Comparison of ENCODE assay signal across 35 mouse cellular contexts in genomic region chr11:96369140-96369539, GRCm38 (mm10). TPM values are rescaled to one million over a fixed set of nuclear protein-coding genes. Genes with fewer than 3 reads are reported as not detected.
"Had no signal": no experiment of that assay in that cellular context is flagged by ENCODE, and none has a peak within 500 bp of the region (broad histone marks: within the 10 kb centered on the region; RNA-seq: fewer than 3 reads in every experiment).

No protein-coding gene starts in this region.

- ATAC-seq: hindbrain, embryonic 16.5 days; inflammation-experienced regulatory T-cells, adult 6 months; intestine, postnatal 0 days had no signal

- H3K4me1 ChIP-seq: limb, embryonic 12.5 days; liver, embryonic 13.5 days; liver, embryonic 15.5 days had no signal

- H3K36me3 ChIP-seq: heart, embryonic 10.5 days; heart, embryonic 12.5 days; hindbrain, embryonic 10.5 days; hindbrain, embryonic 12.5 days; limb, embryonic 10.5 days; limb, embryonic 12.5 days; liver, embryonic 13.5 days; liver, embryonic 15.5 days had no signal

- H3K9ac ChIP-seq: heart, embryonic 12.5 days; hindbrain, embryonic 12.5 days; hindbrain, embryonic 14.5 days; limb, embryonic 12.5 days; liver, embryonic 13.5 days; liver, embryonic 15.5 days had no signal

- H3K27ac ChIP-seq: gastrocnemius, adult 2 months; heart, embryonic 10.5 days; hindbrain, embryonic 10.5 days; hindbrain, embryonic 12.5 days; hindbrain, embryonic 14.5 days; layer of hippocampus, adult 2 months; left cerebral cortex, adult 2 months; limb, embryonic 10.5 days; limb, embryonic 12.5 days; liver, embryonic 13.5 days; liver, embryonic 15.5 days had no signal

- DNase-seq: gastrocnemius, adult 2 months; gastrocnemius, postnatal 10 days; gastrocnemius, postnatal 25 days; heart, adult 18-20 months; heart, postnatal 10 days; heart, postnatal 4 days; kidney, adult 18-20 months; kidney, adult 8-10 months; kidney, postnatal 10 days; kidney, postnatal 25 days; kidney, postnatal 4 days; liver; liver, embryonic 13.5 days had no signal

- H3K4me2 ChIP-seq: heart, embryonic 12.5 days; hindbrain, embryonic 12.5 days; hindbrain, embryonic 14.5 days; limb, embryonic 12.5 days; liver, embryonic 11.5 days; liver, embryonic 13.5 days; liver, embryonic 15.5 days had no signal

- H3K9me3 ChIP-seq: heart, embryonic 10.5 days; heart, embryonic 12.5 days; hindbrain, embryonic 10.5 days; hindbrain, embryonic 12.5 days; limb, embryonic 10.5 days; limb, embryonic 12.5 days; liver, embryonic 13.5 days; liver, embryonic 15.5 days had no signal

- H3K4me3 ChIP-seq: gastrocnemius, adult 2 months; heart, embryonic 10.5 days; heart, embryonic 12.5 days; hindbrain, embryonic 10.5 days; hindbrain, embryonic 12.5 days; layer of hippocampus, adult 2 months; left cerebral cortex, adult 2 months; limb, embryonic 10.5 days; limb, embryonic 12.5 days; liver, embryonic 13.5 days; liver, embryonic 15.5 days had no signal

RNA-seq across cellular contexts. Expression of gene Hoxb1, which starts 3.6 kb away (rescaled TPM):
- total RNA-seq: gastrocnemius, adult 2 months; gastrocnemius, postnatal 10 days; gastrocnemius, postnatal 25 days; gastrocnemius, postnatal 4 days; granulocyte monocyte progenitor cell, adult 5-6 weeks; heart, adult 18-20 months; heart, adult 8-10 months; heart, postnatal 10 days; heart, postnatal 25 days; heart, postnatal 4 days; layer of hippocampus, adult 2 months; layer of hippocampus, postnatal 10 days; layer of hippocampus, postnatal 25 days; left cerebral cortex, adult 2 months; left cerebral cortex, postnatal 14 days; left cerebral cortex, postnatal 36 days had no signal
- polyA plus RNA-seq: heart, embryonic 12.5 days; inflammation-experienced regulatory T-cells, adult 6 months; intestine, postnatal 0 days; limb, embryonic 12.5 days; liver, embryonic 15.5 days had no signal

RNA-seq across cellular contexts. Expression of gene Hoxb2, which starts 18.8 kb away (rescaled TPM):
- total RNA-seq: layer of hippocampus, adult 2 months; layer of hippocampus, postnatal 10 days; layer of hippocampus, postnatal 25 days; left cerebral cortex, adult 2 months; left cerebral cortex, postnatal 14 days; left cerebral cortex, postnatal 36 days had no signal
- polyA plus RNA-seq: inflammation-experienced regulatory T-cells, adult 6 months had no signal

RNA-seq across cellular contexts. Expression of gene Hoxb3, which starts 46.0 kb away (rescaled TPM):
- total RNA-seq: layer of hippocampus, adult 2 months; layer of hippocampus, postnatal 10 days; layer of hippocampus, postnatal 25 days; left cerebral cortex, adult 2 months; left cerebral cortex, postnatal 14 days; left cerebral cortex, postnatal 36 days had no signal

RNA-seq across cellular contexts. Expression of gene Hoxb4, which starts 51.1 kb away (rescaled TPM):
- total RNA-seq: layer of hippocampus, adult 2 months; layer of hippocampus, postnatal 10 days; layer of hippocampus, postnatal 25 days; left cerebral cortex, adult 2 months; left cerebral cortex, postnatal 14 days; left cerebral cortex, postnatal 36 days had no signal
